Mouse (Mus musculus): ENCODE measurements around the gene Cdkn1c.

DNA sequence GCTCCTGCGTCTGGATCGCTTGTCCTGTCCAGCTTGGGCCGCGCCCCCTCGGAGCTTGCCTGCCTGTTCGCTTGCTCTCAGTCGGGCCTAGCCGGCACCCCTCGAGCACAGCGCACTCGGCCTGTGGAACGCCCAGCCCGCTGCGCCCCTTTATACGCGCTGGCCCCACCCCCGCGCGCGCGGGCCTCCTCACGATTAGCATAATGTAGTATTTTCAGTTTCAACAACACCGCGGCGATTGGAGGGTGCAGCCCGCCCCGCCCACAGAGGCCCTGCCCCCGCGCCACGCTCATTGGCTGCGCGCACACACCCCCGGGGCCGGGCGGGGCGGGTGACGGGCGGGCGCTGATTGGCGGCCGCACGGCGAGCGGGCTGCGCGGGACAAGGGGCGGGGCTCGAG, at the start of gene Cdkn1c:
- no peak for TF ChIP-seq CTCF (IDR thresholded peaks at IDR 0.05; ENCODE audit: low read depth)
- no peak; the same call in 1 of the 2 replicates for TF ChIP-seq EP300 (IDR thresholded peaks at IDR 0.05; ENCODE audit: low read depth)
